Mouse (Mus musculus) v-Abl transformed pro-B cells (cell line): ENCODE results near the gene Gm14412.
"Not testable (repeated sequence)": the region's sequence is repeated elsewhere in the genome, so short reads cannot be mapped to it uniquely, and the experiment has no call there.

Source experiments
- in situ Hi-C, 2 experiments: fragments of 400-800 bp; cut with MboI; formaldehyde crosslinking; loops; one replicate each; pipeline ENCODE4 v1.15.1; 2025; ENCODE audit not compliant: unreplicated experiment in 2 of 2

Gene Gm14412

DNA sequence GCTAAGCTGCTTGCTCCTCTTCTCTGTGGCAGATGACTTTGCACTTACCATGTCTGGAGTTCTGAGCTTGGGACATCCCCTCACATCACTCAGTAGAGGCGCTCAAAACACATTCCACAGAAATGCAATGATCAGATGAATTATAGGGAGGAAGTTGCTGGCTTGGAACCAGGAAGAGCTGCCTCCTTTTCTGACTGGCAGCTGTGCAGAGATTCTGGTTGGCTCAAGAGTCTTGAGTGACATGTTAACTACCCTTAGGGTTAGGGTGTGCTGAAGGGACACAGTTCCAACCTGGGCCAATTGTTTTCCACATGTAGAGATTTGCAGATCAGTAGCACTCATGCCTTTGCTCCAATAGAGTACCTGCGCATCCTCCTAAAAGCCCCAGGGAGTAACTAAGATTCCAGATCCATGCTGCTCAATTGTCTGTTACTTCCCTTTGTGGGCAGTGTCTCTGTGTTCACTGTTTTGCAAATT, at the start of gene Gm14412:
Gene Gm14412 (minus strand): TSS at position 51 of the 477 bp plus-strand sequence.
- in situ Hi-C loops: not testable (repeated sequence)

DNA sequence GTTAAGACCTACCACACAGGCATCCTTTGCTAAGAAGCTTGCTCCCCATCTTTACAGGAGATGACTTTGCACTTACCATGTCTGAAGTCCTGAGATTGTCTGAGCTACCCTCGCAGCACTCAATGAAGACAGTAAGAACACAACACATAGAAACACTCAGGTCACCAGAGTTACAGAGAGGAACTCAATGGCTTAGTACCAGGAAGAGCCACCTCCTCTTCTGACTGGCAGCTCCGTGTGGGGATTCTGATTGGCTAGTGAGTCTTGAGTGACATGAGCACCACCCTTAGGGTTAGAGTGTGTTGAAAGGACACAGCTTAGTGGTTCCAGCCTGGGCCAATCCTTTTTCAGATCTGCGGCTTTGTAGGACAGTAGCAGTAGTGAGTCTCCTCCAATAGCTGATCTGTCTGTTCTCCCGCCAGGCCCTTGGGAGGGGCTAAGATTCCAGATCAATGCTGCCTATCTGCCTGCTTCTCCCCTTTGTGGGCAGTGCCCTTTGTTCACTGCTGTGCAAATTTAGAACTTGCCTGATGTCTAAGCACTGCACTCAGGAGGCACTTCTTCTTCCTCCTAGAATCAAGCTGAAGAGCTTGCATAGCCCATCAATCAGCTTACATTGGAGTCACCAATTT, 5.7 kb upstream of the Gm14412 start:
- in situ Hi-C loops: not testable (repeated sequence)

DNA sequence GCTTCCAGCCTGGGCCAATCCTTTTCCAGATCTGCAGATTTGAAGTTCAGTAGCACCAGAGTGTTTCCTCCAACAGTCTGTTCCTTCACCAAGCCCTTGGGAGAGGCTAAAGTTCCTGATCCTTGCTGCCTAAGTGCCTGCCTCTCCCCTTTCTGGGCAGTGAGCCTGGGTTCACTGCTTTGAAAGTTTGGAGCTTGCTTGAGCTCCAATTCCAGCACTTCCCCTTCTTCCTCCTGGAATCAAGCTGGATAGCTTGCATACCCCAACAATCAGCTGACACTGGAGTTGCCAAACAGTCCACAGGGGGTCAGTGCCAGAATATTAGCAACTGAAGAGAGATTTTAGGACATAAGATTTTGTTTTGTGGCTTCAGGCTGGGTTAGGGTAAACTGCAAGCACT, 2.7 kb downstream of the Gm14412 start:
- in situ Hi-C loops: not testable (repeated sequence)

DNA sequence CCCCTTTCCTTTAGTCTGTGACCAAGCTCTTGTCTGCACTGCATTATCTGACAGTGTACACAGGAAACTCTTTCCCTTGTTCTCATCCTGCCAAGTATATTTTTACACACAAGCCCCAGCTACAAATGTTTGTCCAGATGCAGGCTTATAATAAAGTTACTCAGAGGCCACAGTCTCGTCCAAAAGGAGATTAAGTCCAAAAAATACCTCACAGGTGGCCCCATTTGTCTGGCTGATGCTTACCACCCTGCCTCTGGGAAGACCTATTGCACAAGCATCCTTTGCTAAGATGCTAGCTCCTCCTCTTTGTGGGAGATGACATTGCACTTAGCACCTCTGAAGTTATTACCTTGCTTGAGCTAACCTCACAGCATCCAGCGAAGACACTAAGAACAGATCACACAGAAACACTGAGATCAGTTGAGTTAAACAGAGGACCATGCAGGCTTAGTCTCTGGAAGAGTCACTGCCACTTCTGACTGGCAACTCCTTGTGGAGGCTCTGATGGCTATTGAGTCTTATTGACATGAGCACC, 3.3 kb downstream of the Gm14412 start:
- in situ Hi-C loops: not testable (repeated sequence)

DNA sequence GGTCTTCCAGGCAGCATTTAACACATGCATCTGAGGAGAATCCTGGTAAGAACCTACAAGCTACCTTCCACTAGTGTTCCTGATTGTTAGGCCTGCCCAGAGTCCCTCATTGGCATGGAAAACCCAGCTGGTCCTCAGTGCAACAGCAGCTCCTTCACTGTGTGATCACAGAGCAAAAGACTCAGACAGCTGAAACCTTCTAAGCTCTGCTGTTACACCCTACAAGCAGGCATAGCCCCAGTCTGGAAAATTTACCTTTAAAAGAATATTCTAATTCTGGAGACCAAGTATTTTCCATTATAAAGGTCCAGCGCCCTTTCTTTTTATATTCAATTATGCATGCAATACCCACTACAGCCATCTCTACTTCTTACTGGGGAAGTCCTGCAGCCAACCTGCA, 5.1 kb downstream of the Gm14412 start:
- in situ Hi-C loops: no loop called here

DNA sequence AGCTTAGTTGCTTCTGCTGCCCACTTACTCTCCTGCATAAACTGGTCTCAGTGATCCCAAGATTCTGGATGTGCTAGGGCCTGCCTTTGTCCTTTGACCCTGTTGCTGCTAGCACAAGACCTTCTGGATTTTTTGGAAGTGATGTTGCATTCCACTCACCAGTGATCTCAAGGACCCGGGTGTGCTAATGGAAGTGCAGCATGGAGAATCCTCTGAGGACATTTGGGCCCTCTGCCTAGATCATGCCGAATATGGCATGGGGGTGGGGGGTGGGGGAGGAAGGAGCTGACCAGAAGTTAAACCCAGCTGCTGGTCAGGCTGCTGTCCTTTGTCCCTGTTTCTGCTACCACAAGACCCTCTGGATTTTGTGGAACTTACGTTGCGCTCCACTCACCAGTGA, 14.5 kb downstream of the Gm14412 start:
- in situ Hi-C loops: not testable (repeated sequence)

DNA sequence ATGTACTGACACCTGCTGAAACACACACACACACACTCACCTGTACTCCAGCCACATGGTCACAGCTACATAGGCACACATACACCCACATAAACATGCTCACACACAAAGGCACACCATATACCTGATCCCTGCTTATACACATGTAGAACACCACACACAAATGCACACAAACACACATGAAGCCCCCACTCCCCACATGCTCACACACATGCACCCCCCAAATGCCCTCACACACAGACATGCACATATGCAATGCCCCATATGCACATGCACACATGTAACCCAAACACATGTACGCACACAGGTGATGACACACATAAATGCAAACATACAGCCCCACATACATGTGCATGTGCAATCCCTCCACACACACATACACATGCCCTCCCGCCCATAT, 19.1 kb downstream of the Gm14412 start:
- in situ Hi-C loops: not testable (repeated sequence)

DNA sequence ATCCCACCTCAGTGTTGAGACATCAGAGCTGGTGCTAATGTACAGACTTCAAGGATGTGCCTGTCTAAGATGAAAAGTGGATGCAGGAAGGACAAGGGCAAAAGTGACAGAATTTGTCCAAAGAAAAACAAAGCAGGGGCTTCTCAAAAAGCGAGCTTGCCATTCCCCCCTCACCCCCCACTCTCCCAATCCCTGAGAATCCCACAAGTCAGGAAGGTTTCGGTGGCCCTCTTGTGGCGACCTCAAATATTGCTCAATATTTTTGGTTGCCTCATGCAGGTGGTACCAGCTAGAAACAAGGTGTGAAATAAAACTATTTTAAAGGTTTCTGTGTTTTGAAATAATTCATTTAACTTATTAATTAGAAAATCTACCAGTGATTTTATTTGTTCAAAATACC, 40.4 kb downstream of the Gm14412 start:
- in situ Hi-C loops: not testable (repeated sequence)

DNA sequence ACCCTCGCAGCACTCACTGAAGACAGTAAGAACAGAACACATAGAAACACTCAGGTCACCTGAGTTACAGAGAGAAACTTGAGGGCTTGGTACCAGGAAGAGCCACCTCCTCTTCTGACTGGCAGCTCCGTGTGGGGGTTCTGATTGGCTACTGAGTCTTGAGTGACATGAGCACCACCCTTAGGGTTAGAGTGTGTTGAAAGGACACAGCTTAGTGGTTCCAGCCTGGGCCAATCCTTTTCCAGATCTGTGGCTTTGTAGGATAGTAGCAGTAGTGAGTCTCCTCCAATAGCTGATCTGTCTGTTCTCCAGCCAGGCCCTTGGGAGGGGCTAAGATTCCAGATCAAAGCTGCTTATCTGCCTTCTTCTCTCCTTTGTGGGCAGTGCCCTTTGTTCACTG, 46.4 kb downstream of the Gm14412 start:
- in situ Hi-C loops: not testable (repeated sequence)

DNA sequence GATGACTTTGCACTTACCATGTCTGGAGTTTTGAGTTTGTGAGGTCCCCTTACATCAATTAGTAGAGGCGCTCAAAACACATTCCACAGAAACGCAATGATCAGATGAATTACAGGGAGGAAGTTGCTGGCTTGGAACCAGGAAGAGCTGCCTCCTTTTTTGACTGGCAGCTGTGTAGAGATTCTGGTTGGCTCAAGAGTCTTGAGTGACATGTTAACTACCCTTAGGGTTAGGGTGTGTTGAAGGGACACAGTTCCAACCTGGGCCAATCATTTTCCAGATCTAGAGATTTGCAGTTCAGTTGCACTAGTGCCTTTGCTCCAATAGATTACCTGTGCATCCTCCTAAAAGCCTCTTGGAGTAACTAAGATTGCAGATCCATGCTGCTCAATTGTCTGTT, 51.9 kb downstream of the Gm14412 start:
- in situ Hi-C loops: not testable (repeated sequence)

DNA sequence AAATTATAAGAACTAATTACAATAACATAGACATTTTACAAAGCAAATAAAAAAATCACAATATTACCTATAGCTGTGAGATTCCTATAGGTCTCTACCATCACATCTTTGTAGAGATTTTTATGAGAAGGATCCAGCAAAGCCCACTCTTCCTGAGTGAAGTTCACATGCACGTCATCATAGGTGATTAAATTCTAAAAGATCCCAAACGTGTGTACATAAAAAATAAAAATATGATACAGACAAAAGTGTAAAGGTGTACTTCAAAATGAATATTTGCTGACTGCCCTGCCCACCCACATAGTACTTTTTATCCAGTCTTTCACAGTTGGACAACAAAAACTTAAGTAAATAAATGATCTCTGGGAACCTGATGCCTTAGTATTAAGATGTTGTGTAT, 57.2 kb downstream of the Gm14412 start, which contains the start of gene Gm14409:
Gene Gm14409 (minus strand): TSS at position 101 of the 400 bp plus-strand sequence.
- in situ Hi-C loops: not testable (repeated sequence)
